Mouse (Mus musculus): ENCODE results near the gene Ulk4. TPM values are rescaled to one million over a fixed set of nuclear protein-coding genes. Genes with fewer than 3 reads are reported as not detected.
A peak's percentile ranks its signal among the peaks of the same experiment; 100 is the strongest.

Ulk4 gene
- total RNA-seq, 2 experiments from 2014 or later = 0.24 to 2.0 TPM

DNA sequence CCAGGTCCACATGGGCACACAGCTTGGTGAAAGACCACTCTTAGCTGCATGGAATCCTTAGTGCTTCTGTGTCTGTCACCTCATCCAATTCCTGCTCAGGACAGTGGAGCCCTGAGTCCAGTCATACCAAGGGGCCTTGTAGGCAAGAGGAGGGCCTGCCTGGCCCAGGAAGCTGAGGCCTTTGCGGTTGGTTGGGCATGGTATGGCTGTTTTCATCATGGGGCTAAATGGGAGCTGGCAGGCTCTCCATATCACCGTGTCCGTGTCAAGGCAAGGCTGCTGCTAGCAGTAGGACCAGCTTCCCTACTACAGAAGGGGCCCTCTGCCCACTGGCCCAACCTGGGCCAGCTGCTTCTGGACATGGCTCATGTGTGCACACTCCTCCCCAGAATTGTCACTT is 313.3 kb downstream of the Ulk4 start:
- no peak for ATAC-seq (replicated peaks; ENCODE audit: low FRiP score, low TSS enrichment, poor library complexity, severe bottlenecking)

DNA sequence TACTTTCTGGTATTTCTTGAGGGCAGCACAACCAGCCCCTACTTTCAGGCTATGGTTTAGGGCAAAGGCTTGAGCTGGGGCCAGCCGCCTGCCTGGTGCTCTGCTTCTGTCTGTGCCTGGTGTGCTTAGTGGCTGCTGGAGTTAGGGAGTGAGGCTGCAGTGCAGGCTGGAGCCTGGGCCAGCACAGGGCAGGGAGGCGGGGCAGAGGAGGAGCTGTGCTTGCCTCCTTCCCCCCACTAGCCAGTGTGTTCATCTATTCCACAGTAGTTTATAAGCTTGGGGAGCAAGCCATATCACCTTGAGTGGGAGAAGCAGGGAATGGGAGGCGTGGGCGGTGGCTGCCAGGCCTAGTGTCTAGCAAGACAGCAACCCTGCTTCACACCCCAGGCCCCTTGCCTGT is 313.9 kb downstream of the Ulk4 start:
- no peak for ATAC-seq (replicated peaks; ENCODE audit: low FRiP score, low TSS enrichment, poor library complexity, severe bottlenecking)

DNA sequence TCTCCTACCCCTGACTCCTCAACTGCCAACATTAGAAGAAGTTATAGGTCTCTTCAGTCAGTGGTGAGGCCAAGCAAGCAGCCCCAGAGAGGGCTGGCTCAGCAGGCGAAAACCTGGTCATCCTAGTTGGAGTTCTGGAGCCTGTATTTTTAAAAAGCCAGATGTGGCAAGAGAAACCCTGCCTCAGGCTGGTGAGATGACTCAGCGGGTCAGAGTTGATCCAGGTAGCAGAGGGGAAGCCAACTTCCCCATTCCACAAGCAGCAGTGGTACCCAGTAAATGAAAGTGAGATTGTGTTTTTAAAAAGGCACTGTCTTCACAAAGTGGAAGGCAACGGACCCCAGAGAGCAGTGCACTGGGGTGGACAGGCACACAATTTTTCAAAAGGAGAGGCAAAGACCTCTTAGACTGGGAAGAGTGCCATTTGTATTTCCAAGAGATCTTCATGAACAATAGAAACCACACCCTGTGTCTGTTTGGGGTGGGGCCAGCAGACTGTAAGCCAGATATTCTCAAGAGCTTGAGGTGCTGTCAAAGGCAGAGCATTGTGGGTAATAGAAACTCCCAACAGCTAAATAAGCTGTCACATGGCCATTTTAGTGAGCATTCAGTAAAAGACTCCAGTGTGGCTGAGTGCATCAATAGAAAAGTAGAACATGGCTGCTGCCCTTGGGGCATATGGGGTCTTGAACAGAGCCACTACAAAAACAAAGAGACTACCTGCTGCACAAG is 314.9 kb downstream of the Ulk4 start:
- peak; percentile 64 for ATAC-seq (replicated peaks; ENCODE audit: low FRiP score, low TSS enrichment, poor library complexity, severe bottlenecking)

DNA sequence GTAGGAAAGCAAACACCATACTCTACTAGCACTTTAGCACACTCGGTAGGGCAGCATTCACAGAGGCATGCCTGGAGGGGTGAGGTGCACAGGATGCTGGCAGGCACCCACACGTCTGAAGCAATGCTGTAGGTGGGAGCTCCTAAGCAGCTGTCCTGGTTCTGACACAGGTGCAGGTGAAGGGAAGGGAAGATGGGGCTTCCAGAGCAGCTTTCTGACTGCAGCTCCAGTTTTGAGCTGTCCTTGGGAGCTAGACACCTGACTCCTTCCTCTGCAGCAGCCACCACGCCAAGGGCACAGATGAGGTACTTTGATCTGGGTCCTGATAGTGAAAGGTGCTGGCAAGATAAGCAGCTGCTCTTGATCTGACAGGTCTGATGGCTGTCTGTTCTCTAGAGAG is 315.5 kb downstream of the Ulk4 start:
- peak; percentile 10; the same call in 1 of the 2 replicates for ATAC-seq (replicated peaks; ENCODE audit: low FRiP score, low TSS enrichment, poor library complexity, severe bottlenecking)

DNA sequence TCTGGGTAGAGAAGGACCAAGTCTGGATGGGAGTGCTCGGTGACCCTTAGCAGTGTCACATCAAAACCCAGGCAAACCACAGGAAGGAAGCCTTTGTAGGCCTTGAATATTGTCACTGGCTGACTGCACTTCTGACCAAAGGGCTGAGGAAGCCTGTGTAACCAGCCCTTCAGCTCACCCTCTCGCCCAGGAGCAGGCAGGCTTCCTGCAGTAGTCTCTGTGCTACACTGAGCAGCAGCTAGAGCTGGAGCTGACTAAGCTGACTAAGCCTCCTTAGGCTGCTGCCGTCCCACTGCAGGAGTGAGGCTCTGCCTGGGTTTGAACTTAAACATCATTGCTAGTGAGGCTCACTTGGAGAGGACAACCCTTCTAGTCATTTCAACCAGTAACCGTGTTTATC is 316.4 kb downstream of the Ulk4 start:
- no peak for ATAC-seq (replicated peaks; ENCODE audit: low FRiP score, low TSS enrichment, poor library complexity, severe bottlenecking)

DNA sequence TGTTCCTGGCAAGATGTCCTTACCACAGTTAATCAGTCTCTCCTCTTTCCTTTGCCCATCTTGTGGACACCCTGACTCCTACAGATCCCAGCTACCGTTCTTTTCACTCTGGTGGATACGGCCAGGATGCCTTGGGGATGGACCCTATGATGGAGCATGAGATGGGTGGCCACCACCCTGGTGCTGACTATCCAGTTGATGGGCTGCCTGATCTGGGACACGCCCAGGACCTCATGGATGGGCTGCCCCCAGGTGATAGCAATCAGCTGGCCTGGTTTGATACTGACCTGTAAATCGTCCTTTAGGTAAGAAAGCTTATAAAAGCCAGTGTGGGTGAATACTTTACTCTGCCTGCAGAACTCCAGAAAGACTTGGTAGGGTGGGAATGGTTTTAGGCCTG is 317.8 kb downstream of the Ulk4 start:
- ATAC-seq (replicated peaks; ENCODE audit: low FRiP score, low TSS enrichment, poor library complexity, severe bottlenecking) = no peak

DNA sequence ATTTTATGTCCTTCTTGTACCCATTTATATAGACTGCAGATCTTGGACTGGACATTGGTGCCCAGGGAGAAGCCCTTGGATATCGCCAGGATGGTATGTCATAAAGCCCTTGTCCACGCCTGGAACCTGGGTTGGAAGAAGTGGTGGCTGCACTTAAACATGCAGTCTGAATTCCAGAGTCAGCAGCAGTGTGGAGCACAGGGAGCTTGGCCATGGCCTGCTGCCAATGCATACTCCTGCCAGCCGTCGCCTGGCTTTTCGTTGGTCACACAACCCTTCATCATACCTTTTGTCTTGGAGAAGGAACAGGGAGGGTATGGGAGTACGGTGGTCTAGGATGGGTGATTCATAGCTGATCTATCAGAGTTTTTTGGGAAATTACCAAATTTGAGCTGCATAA is 318.4 kb downstream of the Ulk4 start:
- ATAC-seq (replicated peaks; ENCODE audit: low FRiP score, low TSS enrichment, poor library complexity, severe bottlenecking) = no peak

DNA sequence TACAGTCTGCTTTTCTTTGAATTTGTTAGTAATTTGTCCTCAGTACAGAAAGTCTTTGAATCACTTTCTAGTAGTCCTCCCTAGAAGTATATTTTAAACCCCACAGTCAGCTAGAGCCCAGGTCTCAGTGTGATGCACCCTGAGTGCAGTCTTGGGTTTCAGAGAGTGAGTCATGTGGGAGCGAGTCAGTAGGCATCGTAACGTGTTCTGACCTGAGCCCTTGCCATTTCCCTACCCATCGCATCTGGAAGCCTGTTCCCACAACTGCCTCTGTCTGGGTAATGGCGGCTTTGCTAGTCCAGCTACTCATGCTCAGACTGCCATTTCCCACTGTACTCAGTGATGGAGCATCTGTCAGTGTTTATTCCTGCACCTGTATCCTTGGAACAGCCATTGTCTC is 318.9 kb downstream of the Ulk4 start:
- no peak for ATAC-seq (replicated peaks; ENCODE audit: low FRiP score, low TSS enrichment, poor library complexity, severe bottlenecking)

DNA sequence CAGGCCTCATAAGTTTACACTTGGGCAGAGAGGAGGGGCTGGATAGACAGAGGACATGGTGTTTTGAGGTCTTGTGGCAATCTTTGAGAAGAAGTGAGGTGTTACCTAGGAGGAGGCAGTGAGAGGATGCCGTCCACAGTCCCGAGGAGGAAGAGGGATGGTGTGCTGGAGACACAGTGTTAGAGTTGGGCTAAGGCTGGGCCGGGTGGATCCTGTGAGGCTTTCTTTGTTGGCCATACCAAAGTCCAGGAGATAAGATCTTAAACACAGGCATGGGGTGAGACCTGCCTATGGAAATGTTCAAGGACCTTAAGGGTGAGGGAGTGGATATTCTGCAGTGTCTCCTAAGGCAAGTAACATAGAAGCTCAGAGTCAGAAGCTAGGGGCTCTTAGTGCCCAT is 325.1 kb downstream of the Ulk4 start:
- ATAC-seq (replicated peaks; ENCODE audit: low FRiP score, low TSS enrichment, poor library complexity, severe bottlenecking) = no peak

DNA sequence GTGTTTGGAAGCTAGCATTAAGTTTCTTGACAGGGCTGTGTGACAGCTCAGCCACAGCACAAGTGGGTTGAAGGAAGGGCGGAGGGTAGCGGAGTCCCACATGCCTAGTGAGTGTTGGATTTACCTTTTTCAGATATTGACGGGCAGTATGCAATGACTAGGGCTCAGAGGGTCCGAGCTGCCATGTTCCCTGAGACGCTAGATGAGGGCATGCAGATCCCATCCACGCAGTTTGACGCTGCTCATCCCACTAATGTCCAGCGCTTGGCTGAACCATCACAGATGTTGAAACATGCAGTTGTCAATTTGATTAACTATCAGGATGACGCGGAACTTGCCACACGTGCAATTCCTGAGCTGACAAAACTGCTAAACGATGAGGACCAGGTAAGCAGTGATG is 326.2 kb downstream of the Ulk4 start:
- no peak for ATAC-seq (replicated peaks; ENCODE audit: low FRiP score, low TSS enrichment, poor library complexity, severe bottlenecking)

DNA sequence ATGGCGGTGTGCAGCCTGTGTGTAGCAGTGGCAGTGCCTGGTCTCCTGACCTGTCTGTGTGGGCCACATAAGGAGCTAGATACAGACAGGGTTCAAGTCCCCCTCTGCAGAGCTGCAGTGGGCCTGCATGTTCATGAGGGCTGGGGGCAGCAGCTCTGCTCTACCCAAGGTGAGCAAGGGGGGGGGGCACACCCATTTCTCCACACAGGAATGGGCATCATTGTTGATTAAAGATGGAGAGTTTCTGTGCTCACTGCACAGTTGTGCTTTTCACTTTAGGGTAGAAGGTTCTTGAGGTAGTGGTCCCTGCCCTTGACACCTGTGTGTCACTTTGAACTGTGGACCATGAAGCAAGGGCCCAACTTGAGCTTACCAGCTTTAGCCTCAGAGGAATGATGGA is 328.2 kb downstream of the Ulk4 start:
- ATAC-seq (replicated peaks; ENCODE audit: low FRiP score, low TSS enrichment, poor library complexity, severe bottlenecking) = no peak

DNA sequence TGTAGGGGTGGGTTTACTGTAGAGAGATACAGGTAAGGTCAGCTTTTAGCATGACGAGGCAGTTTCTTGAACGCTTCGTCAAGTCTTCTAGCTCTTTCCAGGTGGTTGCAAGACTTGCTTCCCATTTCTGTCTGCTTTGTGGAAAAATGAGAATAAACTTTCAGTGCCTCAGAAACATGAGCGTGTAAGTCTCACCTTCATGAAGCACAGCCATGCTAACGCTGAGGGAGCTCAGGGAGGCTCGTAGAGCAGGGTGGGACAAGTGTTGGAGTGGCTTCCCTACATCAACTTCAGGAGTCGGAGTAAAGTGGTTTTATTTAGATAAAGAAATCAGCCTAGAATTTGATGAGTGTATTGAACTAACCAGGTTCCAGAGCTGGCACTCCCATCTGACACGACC is 330.9 kb downstream of the Ulk4 start:
- ATAC-seq (replicated peaks; ENCODE audit: low FRiP score, low TSS enrichment, poor library complexity, severe bottlenecking) = no peak

DNA sequence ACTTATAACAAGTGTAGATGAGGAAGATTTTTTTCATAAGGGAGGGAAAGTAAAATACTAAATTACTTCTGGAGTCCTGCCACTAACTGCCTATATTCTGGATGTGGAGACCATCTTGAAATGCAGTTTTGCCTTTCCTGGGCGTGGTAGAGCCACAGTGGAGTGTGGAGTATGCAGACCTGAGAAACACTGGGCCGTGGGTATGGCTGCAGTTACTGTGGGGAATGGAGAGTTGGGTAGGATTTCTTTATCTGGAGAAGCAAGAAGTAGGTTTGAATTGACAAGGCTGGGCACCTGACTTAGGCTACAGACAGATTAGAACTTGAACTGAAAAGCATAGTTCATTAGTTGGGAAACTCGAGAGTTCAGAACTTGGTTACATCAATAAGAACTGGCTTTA is 332.8 kb downstream of the Ulk4 start:
- ATAC-seq (replicated peaks; ENCODE audit: low FRiP score, low TSS enrichment, poor library complexity, severe bottlenecking) = peak; percentile 77

DNA sequence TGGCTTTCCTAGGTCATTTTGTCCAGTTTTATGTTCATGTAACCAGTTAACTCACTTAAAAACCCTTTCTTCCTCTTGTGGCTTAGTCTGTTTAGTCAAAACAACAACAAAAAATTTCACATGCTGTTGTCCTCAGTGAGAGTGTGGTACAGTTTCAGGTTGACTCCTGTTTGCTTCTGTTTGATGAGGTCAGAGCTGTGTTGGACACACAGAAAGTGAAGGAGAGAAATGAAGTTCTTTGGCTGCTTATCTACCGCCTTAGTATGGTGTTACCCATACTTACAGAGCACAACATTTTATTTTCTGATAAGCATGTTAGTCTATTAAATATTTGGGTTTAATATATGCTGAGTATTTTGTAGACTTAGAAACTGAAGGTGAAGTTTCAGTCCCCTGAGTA is 333.2 kb downstream of the Ulk4 start:
- peak; percentile 78 for ATAC-seq (replicated peaks; ENCODE audit: low FRiP score, low TSS enrichment, poor library complexity, severe bottlenecking)

DNA sequence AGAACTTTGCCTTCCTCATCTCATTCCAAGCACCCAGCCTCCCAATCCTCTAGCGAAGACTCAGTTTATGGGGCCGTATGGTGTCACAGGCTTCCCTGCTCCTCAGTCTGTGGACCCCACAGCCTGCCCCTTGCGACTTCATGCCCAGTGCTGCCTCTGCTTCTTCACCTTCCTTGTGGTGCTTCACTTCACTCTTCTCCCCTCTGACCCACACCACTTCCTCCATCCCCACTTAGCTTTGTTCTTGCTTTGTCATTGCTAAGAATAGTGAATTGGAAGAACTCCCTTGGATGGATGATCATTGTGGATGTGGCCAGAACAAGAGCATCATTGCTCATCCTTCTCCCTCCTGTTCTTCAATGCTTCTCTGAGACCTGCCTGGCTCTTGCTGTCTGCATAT is 336.1 kb downstream of the Ulk4 start:
- no peak for ATAC-seq (replicated peaks; ENCODE audit: low FRiP score, low TSS enrichment, poor library complexity, severe bottlenecking)

DNA sequence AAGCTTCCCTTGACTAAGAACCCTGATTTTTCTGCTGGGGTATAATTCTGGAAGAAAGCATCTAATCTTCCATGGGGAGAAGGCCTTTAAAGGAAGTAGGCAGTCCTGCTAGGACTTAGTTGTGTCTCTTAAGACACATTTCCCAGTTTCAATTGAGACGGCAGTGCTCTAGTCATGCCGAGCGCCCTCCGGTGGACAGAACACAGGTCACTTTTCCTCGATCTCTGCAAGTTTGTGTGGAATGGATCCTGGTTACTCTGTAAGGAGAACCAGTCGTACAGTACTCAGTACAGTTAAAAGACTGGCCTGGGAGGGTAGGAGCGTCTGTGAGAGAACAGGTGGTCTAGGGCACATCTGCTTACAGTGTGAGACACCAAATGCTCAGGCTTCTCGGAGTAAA is 340.6 kb downstream of the Ulk4 start:
- ATAC-seq (replicated peaks; ENCODE audit: low FRiP score, low TSS enrichment, poor library complexity, severe bottlenecking) = peak; percentile 35; the same call in 1 of the 2 replicates

DNA sequence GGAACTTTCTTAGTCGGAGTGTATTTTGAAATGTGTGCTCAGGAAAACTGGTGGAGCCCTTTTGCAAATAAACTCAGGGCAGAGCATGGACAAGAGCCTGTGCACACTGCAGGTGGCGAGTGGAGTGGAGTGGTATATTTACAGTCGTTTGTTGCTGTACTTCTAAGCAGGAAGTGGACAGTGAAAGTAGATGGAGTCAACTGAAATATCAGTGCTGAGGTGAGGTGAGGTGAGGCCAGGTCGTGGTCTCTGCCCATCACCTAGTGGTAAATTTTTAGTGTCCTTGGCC is 341.4 kb downstream of the Ulk4 start:
- ATAC-seq (replicated peaks; ENCODE audit: low FRiP score, low TSS enrichment, poor library complexity, severe bottlenecking) = no peak

DNA sequence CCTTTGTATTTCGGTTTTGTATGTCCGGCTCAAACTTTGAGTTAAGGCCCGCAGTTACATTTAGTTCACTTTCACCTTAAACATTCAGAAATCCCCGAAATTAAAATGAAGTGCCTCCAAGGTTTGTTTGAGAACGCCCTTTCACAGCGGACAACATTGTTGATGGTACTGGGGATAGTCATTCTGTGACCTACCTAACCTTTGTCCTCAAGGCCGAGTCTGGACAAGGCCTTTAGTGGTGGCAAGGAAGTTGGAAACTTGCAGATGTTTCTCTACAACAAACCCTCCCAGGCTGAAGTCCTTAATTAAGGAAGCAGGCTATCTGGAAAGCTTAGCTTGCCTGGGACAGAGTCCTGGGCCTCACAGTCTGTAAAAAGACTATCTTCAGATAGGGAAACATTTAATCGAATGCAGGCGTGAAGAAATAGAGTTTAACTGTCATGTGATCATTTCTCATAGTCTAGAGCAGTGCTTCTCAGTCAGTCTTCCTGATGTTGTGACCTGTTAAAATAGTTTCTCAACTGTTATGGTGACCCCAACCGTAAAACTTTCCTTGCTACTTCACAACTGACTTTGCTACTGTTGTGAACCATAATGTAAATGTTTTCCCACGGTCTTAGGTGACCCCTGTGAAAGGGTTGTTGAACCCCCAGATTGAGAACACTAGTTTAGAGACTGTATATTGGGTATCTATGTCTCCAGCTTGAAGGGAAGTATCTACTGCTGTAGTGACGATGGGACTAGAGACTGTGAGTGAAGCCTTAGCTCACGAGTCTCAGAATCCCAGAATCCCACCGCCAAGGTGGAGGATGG is 342.0 kb downstream of the Ulk4 start:
- ATAC-seq (replicated peaks; ENCODE audit: low FRiP score, low TSS enrichment, poor library complexity, severe bottlenecking) = 0 out of 2 replicates have a peak, but pooled peaks have one; percentile 27

DNA sequence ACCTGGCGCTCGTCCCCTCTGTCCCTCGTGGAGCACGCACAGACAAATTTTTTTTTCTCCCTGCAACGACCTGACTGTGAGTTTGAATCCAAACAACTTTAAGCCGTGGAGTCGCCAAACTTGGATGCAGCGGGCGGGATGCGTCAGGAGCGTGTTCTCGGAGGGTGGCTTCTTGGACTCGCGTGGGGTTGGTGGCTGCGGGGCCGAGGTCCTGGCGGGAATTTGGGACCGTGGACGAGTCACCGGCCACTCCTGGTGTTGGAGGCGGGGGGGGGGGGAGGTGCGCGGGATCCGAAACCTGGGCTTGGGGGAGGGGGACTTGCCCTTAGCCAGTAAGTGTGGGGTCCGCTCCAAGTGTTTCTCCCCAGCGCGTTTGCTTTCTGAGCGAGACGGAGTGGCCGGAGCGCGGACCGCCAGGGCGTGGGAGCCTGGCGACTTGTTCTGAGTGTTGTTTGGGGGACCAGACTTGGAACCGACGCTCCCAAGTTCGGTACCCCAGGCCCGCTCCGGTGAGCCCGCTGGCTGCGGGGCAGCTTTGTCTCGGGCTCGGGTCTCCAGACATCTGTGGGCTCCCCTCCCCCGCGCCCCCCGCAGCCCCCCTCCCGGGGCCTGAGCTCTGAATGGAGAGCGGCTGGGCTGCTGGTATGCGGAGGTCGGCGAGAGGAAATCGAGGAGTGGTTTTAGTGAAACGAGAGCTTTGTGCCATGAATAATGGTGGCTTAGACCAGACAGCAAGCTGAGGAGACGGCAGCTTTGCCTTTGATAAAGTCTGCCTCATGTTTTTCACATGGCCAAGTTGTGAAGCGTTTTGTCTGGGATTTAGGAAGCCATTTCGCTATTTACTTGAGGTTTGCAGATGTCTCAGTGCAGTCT is 342.9 kb downstream of the Ulk4 start:
- 0 out of 2 replicates have a peak, but pooled peaks have one; percentile 8 for ATAC-seq (replicated peaks; ENCODE audit: low FRiP score, low TSS enrichment, poor library complexity, severe bottlenecking)

DNA sequence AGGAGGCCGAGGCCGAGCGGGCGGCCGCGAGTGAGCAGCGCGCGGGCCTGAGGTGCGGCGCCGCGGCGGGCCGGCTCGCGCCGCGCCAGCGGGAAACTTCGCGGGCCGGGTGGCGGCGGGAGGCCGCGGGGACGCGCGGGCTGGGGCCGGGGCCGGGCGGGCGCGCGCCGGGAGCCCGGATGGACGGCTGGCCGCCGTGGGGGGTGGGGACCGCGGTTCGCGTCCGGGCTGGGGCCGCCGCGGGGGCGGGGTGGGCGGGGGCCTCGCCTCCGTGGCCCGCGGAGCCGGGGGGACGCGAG is 343.5 kb downstream of the Ulk4 start:
- ATAC-seq (replicated peaks; ENCODE audit: low FRiP score, low TSS enrichment, poor library complexity, severe bottlenecking) = no peak
